Mouse (Mus musculus) bone marrow macrophage, adult 2 months (primary cell): ENCODE results near the gene Pde4a.
A peak's percentile ranks its signal among the peaks of the same experiment; 100 is the strongest.

ENCODE experiments used
- CTCF ChIP-seq: IDR thresholded peaks from 2 replicates; pipeline ENCODE4 v1.5.1; 2012; ENCODE audit warnings: low read depth, mild to moderate bottlenecking, low read length, moderate library complexity
- POLR2A ChIP-seq: IDR thresholded peaks from 2 replicates; pipeline ENCODE4 v1.6.1; 2012; ENCODE audit warnings: mild to moderate bottlenecking, low read depth, low read length, borderline replicate concordance

DNA sequence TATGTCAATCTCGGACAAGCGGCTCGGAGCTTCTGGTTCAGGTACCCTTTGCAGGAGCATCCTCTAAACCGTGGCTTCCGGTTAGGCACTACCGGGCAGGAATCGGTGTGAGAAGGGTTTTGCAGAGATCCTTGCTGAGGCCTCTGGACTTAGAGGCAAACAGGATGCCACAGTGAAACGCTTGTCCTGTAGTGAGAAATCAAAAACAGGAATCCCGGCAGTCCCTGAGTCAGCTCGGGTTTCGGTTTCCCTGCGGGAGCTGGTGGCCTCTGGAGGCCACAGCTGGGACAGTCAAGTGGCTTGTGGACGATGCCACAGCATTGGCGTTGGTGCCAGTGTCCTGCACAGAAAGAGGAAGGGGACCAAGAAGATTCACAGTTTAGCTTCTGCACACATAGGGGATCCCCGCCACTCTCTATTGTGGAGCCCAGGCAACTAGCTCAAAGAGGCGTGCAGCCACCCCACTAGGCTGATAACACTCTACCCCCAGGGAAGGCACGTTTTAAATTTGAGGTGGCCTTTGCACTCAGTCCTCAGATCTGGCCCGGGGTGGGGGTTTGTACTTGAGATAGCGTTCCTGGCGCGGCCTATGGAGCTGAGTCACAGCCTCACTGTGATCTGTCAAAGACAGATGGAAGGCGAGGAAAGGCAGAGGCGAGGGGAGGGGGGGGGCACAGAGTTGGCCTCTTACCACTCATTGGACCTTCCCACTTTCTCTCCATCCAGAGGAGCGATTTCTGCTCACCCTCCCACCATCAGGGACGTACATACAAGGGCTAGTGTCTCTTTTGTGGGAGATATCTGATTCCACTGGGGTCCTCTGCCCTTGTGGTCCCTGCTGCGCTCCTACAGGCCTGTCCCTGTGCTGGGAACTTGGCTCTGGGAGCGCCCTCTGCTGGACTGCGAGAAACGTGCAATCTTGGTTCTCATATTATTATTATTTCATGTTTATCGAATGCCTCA lies 2.9 kb downstream of the Pde4a start:
- TF ChIP-seq POLR2A (no peak), CTCF (peak; percentile 68)
